Mouse (Mus musculus) kidney, postnatal 36 days (tissue): ENCODE results near the gene Rfx2.

Experiments used
- DNase-seq, 2 experiments: peaks; one replicate each; pipeline ENCODE4 v3.0.0; 2021 to 2022; ENCODE audit warnings: mixed read lengths in 2 of 2

The Rfx2 gene

DNA sequence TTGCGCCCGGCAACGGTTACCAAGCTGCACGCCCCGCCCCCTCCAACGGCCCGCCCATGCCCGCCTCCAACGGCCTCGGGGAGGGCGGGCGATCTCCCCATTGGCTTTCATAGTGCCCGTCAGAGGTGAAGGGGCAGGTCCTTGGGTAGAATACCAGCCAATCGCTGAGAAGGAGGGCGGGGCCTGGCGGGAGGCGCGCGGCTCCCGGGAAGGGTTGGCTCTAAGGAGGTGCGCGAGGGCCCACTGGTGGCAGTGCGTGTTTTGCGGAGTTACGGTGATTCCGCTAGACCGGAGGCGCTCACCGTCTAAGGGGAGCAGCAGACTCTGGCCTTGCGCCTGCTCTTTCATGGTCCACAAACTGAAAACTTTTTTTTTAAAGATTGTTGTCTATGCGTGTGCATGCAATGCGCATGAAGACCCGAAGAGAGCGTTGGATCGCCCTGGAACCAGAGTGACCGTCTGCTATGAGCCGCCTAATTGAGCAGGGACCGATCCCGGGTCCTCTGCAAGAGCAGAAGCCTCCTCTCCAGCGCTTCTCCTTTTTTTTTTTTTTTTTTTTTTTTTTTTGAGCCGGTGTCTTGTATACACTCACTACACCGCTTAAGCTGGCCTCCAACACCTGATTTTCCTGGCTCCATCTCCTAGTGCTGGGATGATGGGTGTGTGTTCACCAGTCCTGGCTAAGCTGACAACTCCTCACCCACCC, 451 bp upstream of the Rfx2 start:
- peak; percentile 99 to 100 for DNase-seq

DNA sequence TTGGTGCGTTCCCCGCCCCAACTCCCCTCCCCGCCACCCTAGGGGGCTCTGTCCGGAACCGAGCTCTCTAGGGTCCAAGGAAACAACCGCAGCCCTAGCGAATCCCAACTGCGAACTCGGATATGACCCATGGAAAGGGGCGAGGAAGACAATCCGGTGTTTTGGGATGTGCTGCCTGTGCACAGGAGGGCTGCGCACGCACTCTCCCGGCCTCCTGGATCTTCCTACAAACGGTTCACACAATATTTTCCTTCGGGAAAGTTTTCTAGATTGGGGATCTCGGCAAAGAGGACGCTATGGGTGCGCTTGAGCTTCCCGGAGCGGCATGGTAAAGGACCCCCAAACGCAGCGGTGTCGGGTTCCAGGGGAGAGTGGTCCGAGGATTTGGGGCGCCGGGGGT, 1.0 kb downstream of the Rfx2 start:
- DNase-seq, result peak in 1 of 2 experiments; percentile 18

DNA sequence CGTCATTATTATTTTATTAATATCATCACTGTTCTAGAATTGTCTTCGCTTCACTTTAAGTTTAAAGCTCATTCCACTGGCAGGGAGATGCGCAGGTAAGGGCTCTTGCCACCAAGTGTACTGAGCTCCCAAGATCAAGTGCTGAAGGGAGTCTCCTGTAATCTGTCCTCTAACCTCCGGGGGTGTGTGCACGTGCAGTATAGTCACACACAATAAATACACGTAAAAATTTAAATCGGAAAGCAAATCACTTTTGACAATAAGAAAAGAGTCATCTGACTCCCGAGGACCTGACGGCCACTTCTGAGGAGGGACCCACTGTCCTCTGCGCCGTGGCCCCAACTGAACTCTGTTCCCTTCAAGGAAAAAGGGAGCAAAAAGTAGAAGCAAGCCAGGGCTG, 1.6 kb downstream of the Rfx2 start:
- no peak for DNase-seq

DNA sequence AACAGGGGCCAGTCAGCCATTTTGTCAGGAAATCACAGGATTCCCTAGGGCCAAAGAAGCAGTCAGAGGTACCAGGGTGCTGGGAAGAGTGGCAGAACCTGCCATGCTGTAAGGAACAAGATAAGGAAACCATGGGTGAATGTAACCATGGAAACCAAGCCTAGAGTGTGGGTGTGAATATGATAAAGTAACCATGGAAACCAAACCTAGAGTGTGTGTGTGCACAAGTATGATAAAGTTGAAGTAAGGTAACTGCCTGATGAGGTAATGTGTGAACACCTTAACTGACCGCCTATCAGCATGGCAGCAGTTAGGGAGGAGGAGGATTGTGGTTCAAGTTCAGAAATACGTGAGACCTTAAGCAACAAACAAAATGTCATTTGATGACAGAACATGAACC, 4.1 kb downstream of the Rfx2 start:
- no peak for DNase-seq

DNA sequence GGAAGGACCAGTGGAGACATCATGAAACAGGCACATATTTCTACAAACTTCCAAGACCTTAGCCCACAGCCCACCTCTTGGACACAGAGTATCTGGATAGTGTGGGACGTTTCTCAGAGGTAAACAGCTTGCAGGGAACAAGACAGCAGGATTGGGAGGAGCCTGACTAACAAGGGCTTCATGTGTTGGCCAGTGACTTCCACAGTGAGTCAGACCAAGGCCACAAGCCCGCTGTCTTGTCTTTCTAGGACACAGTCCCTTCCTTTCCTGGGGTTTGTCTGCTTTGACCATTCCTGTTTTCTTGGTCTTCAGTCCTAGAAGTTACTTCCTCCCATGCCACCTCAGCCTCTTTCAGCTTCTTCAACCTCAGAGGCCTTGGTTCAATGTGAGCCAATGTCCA, 7.5 kb downstream of the Rfx2 start:
- DNase-seq, result no peak

DNA sequence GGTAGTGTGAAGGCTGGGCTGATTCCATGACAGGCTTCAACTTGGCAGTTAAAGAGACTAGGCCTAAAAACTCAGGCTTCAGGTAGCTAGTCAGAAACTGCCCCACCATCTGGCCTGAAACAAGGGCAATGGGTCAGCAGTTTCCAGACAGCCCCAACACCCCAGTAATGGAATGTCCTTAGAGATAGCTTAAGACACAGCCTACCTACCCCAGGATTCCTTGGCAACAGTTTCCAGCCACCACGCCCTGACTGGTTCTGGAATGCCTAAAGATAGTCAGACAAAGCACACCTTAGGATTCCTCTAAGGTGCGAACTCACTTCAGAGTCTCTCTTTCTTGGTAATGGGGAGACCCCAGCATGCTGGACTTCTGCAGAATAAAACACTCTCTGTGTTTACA, 8.4 kb downstream of the Rfx2 start:
- no peak for DNase-seq

DNA sequence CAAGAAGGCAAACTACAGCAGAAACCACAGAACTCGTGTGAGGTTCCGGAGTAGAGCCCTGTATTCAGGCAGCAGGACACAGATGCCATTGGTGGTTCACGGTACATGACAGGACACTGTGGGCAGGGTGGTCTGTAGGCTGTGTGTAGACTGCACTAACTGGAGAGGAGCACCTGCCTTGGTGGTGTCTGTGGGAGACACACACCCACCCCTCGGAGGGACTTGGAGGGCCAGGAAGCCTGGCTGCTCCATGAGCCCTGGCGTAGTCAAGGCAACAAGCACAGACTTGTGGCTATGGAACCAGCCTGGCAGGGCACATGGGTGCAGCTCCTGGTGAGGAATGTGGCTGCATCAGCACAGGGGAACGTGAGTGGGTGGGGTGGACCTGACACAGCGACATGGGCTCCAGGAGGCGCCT, 11.1 kb downstream of the Rfx2 start:
- DNase-seq, result no peak

DNA sequence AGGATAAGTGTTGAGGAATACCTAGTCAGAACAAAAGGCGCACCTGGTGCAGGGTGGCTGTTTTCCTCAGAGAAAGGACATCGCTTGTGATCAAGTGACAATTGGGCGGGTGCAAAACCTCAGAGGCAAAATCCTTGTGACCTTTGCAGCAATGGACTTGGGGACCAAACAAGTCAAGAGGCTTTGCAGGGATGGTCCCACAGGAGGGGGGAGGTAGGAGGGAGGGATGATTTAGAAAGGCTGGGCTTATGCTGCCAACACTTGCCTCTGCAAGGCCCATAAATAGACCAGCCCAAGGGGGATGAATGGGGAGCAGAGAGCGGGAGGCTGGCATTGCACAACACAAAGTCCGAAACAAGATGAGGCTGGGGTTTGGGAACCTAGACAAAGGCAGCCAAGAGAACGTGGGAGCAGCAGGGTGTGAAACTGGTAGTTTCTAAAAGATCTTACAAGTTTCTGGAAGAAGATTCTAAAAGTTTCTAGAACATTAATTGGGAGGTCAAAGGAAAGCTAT, 11.7 kb downstream of the Rfx2 start:
- DNase-seq, result no peak

DNA sequence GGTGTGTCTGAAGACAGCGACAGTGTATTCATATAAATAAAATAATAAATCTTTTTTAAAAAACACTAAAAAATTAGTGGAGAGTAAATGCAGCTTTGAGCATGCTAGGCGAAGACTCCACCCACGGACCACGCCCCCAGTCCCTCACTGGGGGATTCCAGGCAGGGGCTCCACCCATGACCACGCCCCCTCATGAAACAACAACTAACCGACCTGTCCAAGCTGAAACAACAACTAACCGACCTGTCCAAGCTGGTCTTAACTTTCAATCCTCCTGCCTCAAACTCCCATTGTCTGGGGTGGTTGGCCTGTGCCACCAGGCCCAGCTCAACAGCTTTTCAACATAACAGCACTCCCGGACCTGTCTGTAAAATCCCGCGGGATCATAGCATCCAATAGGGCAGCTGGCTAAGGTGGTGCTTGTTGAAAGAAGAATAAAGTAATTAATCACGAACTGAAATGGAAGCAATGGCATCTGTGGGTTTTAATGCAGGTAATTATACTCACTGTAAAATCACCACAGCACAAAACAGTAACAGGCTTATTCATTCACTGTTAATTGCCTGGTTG, 12.7 kb downstream of the Rfx2 start:
- DNase-seq, result peak; percentile 22 to 69

DNA sequence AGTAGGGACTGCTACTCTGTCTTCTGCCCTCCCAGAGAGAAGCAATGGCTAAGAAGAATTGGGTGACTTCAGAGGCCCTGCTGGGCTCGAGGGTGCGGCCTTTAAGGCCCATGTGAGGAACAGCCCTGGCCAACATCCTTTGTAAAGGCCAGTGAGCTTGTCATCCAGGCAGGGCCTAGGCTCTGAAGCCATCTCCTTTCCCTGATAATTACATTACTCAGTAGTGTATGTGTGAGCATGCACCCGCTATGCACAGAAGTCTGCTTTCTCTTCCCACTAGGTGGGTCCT, 15.8 kb downstream of the Rfx2 start:
- no peak for DNase-seq

DNA sequence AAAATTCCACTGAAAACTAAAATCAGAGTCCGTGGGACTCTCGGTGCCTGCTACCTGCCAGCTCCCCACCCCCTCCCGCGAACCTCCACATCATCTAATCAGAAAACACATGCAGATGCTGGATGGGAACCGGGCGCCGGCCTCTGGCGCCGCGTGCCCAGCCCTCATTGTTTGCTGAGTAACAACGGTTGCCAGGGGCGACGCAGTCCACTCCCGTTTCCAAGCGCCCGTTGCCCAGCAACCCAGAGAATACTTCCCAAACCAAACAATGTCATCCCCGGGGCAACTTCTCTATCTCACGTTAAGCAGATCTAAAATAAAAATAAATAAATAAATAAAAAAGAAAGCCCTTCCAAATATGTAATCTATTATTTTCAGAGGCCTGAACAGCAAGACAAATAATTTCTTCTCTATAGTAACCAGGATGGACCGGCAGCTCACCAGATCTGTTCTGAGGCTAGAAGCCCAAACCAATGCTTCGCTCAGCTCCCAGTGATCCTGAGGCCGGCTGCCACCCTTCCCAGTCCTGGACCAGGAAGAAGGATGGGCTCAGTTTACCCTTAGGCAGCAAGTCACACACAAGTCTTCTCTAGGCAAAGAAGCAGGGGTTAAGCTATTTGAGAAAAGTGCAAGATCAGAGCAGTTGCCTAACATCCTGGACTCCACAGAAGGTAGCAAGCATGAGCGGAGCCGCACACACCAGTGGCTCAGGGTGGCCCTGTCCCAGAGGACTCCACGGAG, 16.3 kb downstream of the Rfx2 start:
- peak; percentile 56 to 75 for DNase-seq

DNA sequence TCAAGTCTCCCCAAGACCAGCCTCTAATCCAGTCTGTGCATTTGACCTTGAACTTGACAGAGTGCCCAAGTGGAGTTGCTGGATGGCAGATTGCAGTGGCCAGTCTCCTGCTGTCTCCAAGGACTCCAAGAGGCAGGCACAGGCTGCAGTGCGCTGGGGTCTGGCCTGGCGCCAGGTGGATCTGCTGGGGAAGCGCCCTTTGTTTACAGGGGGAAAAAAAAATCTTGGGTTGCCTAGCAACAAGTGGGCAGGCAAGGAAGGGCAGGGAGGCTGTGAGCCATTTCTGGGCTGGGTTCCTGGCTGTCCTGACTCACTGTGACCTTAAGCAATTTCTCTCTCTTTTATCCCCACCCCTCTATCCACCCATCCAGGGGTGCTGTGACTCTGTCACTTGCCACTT, 20.6 kb downstream of the Rfx2 start:
- peak; percentile 88 for DNase-seq

DNA sequence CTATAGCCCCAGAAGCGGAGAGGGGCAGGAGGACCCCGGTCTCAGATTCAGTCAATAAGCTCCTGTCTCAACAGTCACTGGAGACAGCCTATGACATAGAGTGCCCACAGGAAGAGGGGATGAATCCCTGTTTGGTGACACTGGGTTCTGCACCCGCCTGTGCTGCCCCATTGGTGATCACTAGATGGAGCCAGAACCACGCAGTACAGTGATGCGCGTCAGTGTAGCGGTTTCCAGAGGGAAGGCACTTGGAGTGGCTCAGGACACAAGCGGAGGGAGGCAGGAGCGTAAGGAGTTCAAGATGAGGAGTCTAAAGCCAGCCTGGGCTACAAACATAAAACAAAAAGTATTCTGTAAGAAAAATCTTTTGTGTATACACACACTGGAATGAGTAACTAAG, 22.3 kb downstream of the Rfx2 start:
- peak; percentile 67 to 85 for DNase-seq

DNA sequence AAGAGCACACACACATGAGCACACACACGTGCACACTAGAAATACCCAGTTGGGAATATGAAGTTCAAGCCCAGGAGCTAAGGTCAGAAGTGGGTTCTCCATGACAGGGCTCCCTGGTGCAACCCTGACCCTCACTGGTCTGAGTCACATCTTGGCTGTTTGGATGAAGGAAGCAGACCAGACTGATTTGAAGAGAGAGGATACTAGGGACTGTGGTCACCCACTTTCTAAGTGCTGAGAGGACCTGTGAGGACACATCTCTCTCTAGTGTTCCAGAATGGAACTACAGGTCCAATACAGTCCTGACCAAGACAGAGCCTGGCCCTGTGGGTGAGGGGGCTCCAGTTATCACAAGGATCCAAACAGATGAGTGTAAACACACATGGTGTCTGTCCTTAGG, 25.0 kb downstream of the Rfx2 start:
- DNase-seq, result no peak

DNA sequence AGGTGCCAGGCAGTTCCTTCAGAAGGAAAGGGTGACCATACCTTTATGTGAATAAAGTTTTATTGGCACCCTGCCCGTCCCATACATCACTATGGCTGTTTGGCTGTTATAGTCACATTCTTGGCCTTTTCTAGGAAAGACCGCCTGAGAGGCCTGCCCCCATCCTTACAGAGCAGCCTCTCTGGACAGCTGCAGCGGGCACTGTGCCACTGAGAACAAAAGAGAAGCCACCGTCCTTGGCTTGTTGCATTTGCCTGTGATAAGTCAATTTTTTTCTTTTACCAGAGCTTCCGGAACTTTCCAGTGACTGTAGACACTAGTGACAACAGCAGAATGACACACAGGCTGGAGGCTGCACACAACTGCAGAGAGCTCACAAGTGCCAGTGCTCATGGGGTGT, 25.9 kb downstream of the Rfx2 start:
- no peak for DNase-seq

DNA sequence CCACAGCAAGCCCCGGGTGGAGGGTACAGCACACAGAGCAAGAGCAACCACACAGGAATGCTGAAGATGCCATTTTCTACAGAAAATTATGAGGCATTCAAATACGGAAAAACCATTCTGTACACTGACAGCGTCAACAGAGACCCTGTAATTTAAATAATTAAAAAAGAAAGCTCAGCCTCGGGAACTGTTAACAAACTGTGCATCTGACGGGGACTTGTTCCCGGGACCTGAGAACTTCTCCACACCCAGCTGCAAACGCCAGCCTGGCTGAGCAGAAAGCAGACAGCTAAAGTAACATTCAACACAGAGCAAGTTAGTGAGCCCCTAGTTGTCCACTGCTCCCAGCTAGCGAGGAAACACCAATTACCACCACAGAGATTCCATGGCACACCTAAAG, 28.7 kb downstream of the Rfx2 start:
- DNase-seq, result no peak

DNA sequence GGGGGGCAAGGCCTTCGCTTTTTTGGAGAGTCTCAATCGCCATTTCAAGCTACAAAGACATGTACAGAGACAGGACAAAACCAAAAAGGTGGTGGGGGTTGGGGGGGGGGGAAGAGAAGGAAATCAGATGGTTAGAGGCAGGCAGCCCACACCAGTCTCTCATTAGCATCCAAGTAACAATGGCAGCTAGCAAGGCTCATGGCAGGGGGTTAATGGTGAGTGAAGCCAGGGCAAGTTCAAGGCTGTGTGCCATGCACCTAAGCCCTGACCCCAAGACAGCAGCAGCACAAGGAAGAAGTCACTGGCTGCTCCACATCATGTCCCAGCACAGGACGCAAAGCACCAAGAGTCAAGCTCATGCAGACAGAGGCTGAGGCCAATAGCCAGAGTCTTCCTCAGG, 31.5 kb downstream of the Rfx2 start:
- DNase-seq, result no peak

DNA sequence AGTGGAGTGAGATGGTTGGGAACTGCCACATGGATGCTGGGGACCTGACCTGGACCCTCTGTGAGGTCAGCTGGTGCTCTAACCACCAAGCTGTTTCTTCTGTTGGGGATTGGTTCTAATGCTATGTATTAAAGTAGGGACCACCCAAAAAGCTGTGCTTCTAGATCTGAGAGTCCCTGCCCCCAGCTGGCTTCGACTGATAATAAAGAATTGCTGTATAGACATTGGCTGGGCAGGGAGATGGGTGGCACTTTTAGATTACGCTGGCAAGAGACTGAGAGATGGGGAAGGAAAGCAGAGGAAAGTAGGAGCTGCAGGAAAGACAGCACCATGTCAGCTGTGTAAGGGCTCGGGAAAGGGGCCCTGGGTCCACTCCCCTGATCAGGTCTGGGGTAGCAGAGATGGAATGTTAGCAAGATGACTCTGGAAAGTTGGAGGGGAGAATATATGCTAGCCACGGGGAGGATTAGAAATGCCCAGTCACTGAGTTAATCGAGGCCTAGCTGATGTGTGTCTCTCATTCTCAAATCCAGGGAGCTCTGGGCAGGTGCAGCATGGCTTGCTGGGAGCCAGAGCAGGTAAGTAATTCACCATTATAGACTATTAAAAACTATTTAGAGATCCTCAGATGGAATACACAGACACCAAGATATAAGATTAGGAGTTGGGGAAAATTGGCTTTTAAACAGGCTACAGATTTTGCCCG, 37.0 kb downstream of the Rfx2 start:
- DNase-seq, result no peak

DNA sequence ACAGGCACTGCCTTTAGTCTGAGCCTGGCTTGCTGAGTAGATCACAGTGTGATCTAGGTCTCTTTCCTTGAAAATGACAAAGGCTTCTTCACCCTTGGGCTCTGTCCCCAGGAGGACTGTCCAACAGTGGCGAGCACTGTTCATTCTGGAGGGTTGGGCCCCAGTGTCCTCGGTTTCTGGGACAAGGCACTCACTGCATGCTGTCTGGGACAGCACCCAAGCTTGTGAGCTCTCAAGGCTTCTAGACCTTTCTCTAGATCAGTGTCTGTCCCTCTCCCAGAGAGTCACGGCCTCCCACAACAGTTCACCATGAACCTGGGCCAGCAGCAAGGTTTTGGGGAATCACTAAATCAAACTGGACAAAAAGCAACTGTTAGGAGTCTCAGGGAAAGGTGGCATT, 38.2 kb downstream of the Rfx2 start:
- no peak for DNase-seq

DNA sequence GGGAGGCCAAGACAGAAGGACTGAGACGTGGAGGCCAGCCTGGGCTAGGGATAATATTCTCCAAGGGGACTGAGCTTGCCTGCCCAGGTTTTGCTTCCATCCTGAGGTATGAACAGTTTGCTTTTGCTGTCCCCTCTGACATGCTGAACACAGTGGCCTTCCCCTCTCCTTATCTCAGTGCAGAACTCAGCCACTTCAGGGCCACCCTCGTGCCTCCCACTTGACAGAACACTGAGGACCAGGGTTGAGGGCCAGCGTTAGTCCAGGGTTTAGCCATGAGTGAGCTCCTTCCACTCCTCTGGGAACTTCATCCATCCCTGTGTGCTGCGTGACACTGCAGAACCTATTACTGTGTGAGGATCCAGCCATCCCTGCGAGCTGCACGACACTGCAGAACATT, 41.5 kb downstream of the Rfx2 start:
- no peak for DNase-seq

DNA sequence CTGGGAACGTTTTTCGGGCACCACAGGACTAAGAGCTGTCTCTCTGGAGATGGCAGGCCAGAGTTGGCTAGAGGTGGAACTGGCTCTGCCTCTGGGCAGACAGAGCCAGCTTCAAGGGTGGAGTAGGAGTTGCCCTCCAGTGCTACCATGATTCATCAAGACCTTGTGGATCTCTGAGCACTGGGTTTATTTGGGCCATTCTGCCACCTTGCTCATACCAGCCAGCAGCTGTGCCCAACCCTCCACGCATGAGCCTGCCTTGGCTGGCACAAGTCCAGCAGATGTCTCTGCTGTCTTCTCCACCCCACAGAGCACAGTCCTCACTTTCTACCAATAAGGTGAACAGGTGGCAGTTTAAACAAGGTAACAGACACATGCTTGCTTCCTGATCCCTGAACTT, 41.9 kb downstream of the Rfx2 start:
- DNase-seq, result peak in 1 of 2 experiments; percentile 34

DNA sequence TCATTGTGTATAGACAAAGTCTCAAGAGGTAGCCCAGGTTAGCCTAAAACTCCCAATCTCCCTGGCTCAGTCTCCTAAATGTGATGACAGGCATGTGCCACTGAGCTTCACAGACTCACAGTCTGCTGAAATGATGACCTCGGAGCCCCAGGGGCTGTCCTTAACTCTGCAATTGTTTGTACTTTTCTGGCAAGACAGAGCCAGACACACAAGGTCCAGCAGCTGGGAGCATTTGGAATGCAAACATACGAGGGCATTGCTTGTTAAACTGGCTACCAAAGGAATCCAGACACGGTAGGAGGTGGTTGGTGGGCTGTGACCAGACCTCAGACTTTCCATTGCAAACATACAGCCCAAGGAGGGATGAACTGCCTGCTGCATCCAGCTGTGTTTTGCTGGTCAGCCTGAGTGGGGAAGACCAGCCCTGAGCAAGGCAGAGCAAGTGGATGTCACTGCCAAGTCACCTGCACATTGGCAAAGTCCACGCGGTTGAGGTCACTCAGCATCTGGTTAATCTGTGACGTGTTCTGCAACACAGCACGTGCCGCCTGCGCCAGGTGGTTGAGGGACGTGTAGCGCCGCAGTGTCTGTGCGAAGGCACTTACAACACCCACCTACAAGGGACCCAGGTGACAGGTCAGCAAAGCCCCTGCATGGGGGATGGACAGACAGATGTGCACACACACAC, 50.4 kb downstream of the Rfx2 start:
- peak; percentile 61 to 82 for DNase-seq

DNA sequence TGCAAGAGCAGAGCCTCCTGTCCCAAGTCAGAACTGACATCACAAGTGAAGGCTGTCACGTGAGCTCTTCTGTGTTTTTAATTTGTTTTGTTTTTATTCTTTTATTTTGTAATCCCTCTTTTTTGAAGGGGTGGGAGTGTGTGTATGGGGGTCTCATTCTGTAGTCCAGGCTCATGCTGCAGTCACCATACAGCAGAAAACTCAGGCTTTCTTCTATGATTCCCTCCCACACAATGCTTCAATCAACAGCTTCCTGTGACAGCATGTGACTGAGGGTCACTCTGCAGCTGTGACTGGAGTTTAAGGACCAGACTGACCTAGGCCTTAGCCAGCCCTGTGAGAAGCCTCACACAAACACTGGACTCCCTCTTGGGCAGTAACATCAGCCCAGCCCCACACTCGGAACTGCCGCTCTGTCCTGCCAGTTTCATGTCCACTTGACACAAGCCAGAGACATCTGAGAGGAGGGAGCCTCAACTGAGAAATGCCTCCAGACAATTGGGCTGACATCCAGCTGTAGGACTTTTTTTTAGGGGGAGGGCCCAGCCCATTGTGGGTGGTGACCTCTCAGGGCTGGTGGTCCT, 51.9 kb downstream of the Rfx2 start:
- no peak for DNase-seq
